Mouse (Mus musculus) neural tube, embryonic 15.5 days (tissue): Measurements from ENCODE around the gene Ly6g6f. TPM values are rescaled to one million over a fixed set of nuclear protein-coding genes. Genes with fewer than 3 reads are reported as not detected.
"Not testable (repeated sequence)": the region's sequence is repeated elsewhere in the genome, so short reads cannot be mapped to it uniquely, and the experiment has no call there.

Experiments
- ATAC-seq: fragments of 200-750 bp; cut with Nextera tagmentation; 2 replicates; pipeline ENCODE4 v1.8.0; 2017; ENCODE audit warnings: mild to moderate bottlenecking, moderate TSS enrichment, moderate library complexity; ENCODE audit not compliant: low FRiP score
- H3K27ac ChIP-seq: fragments of 300-500 bp; sonication (generic); replicated peaks from 2 replicates; pipeline ENCODE4 v1.5.1; 2015; ENCODE audit warnings: mild to moderate bottlenecking, inconsistent platforms
- H3K27me3 ChIP-seq: fragments of 300-500 bp; sonication (generic); replicated peaks from 2 replicates; pipeline ENCODE4 v1.6.1; 2015; ENCODE audit warnings: inconsistent platforms
- H3K36me3 ChIP-seq: fragments of 300-500 bp; sonication (generic); 2 replicates; pipeline ENCODE4 v1.6.1; 2015; ENCODE audit warnings: inconsistent platforms
- H3K4me1 ChIP-seq: fragments of 300-500 bp; sonication (generic); 2 replicates; pipeline ENCODE4 v1.6.1; 2015; ENCODE audit warnings: inconsistent platforms
- H3K4me2 ChIP-seq: fragments of 300-500 bp; sonication (generic); 2 replicates; pipeline ENCODE4 v1.6.1; 2015; ENCODE audit warnings: inconsistent platforms, mild to moderate bottlenecking, moderate library complexity
- H3K4me3 ChIP-seq: fragments of 300-500 bp; sonication (generic); replicated peaks from 2 replicates; pipeline ENCODE4 v1.5.1; 2015; ENCODE audit warnings: mild to moderate bottlenecking, inconsistent platforms
- H3K9ac ChIP-seq: fragments of 300-500 bp; sonication (generic); replicated peaks from 2 replicates; pipeline ENCODE4 v1.6.1; 2015; ENCODE audit warnings: mild to moderate bottlenecking, inconsistent platforms
- H3K9me3 ChIP-seq: fragments of 300-500 bp; sonication (generic); replicated peaks from 2 replicates; pipeline ENCODE4 v1.6.1; 2016; ENCODE audit warnings: inconsistent platforms
- whole genome bisulfite sequencing: fragments of 180-500 bp; shearing (Covaris S2); methylation state at CpG from one replicate; pipeline ENCODE4 v1.1.7; 2015; ENCODE audit warnings: mixed read lengths; 5-methylcytosine and 5-hydroxymethylcytosine counted together
- polyA plus RNA-seq: library from polyadenylated mRNA; unstranded; fragments of >200 nt; fragmentation: Nextera tagmentation; extraction: Ambion mirVana; gene quantifications from 2 replicates; pipeline ENCODE4 v1.2.1, GENCODE M21; 2015

Ly6g6f gene
- polyA plus RNA-seq, 1 experiment from 2014 or later = not detected

- H3K4me3 ChIP-seq, H3K9ac ChIP-seq, H3K27me3 ChIP-seq, H3K4me2 ChIP-seq, H3K9me3 ChIP-seq, ATAC-seq, H3K27ac ChIP-seq: not testable (repeated sequence)
- Histone ChIP-seq H3K36me3 (peaks cover 17% of the 10 kb centered on the region), H3K4me1 (peaks cover 66% of the 10 kb centered on the region)
- 93% methylated on average over 12 of the region's 12 CpGs for WGBS
Observed at GRCm38 (mm10) chr17:35124261-35124896, 39.0 kb upstream of the Ly6g6f start.

- not testable (repeated sequence) for H3K4me3 ChIP-seq, ATAC-seq, H3K27ac ChIP-seq, H3K9ac ChIP-seq, H3K27me3 ChIP-seq, H3K4me2 ChIP-seq, H3K9me3 ChIP-seq
- peaks cover 26% of the 10 kb centered on the region for H3K36me3 ChIP-seq
- H3K4me1 ChIP-seq = peaks cover 57% of the 10 kb centered on the region
- WGBS = 92% methylated on average over 9 of the region's 9 CpGs
Observed at GRCm38 (mm10) chr17:35123287-35123686, 37.9 kb upstream of the Ly6g6f start.

- no peaks in the 10 kb centered on the region for H3K27me3 ChIP-seq
- ATAC-seq = peak; percentile 43
- H3K4me1 ChIP-seq = peaks cover 46% of the 10 kb centered on the region
- H3K27ac ChIP-seq = peak within 1 kb of the TSS; percentile 93
- peak within 1 kb of the TSS; percentile 95 for H3K4me3 ChIP-seq
- peak within 1 kb of the TSS; percentile 97 for H3K4me2 ChIP-seq
- no peaks in the 10 kb centered on the region for H3K9me3 ChIP-seq
- 1% methylated on average over 19 of the region's 19 CpGs for WGBS
- H3K36me3 ChIP-seq = peaks cover 36% of the 10 kb centered on the region
- H3K9ac ChIP-seq = peak within 1 kb of the TSS; percentile 95
Observed at GRCm38 (mm10) chr17:35121871-35122303, 36.5 kb upstream of the Ly6g6f start, which contains the start of gene Csnk2b. TSS of gene Csnk2b (minus strand) at chr17:35122053.

- peaks cover 40% of the 10 kb centered on the region for H3K36me3 ChIP-seq
- ATAC-seq = peak; percentile 94
- no peaks in the 10 kb centered on the region for H3K9me3 ChIP-seq
- peak within 1 kb of the TSS; percentile 93 for H3K27ac ChIP-seq
- H3K4me2 ChIP-seq = peak within 1 kb of the TSS; percentile 97
- no peaks in the 10 kb centered on the region for H3K27me3 ChIP-seq
- H3K9ac ChIP-seq = peak within 1 kb of the TSS; percentile 95
- peaks cover 40% of the 10 kb centered on the region for H3K4me1 ChIP-seq
- WGBS = under 1% methylated on average over 50 of the region's 50 CpGs
- peak within 1 kb of the TSS; percentile 95 for H3K4me3 ChIP-seq
Observed at GRCm38 (mm10) chr17:35121143-35121799, 35.9 kb upstream of the Ly6g6f start, which contains the start of gene Gpank1. TSS of gene Gpank1 (plus strand) at chr17:35121455.

GRCm38 (mm10) chr17:35120745-35121142, 35.3 kb upstream of the Ly6g6f start:
- peaks cover 45% of the 10 kb centered on the region for H3K36me3 ChIP-seq
- under 1% methylated on average over 33 of the region's 33 CpGs for WGBS
- no peak; the same call in 1 of the 2 replicates for ATAC-seq
- H3K9me3 ChIP-seq = no peaks in the 10 kb centered on the region
- H3K27me3 ChIP-seq = no peaks in the 10 kb centered on the region
- peak overlapping the region; percentile 97 for H3K4me2 ChIP-seq
- peak overlapping the region; percentile 95 for H3K4me3 ChIP-seq
- peak overlapping the region; percentile 80 for H3K27ac ChIP-seq
- peaks cover 35% of the 10 kb centered on the region for H3K4me1 ChIP-seq
- peak overlapping the region; percentile 95 for H3K9ac ChIP-seq

GRCm38 (mm10) chr17:35115046-35116019, 29.9 kb upstream of the Ly6g6f start, which contains the start of gene Ly6g5b:
TSS of gene Ly6g5b (minus strand) at chr17:35115428.
- 85% methylated on average over 8 of the region's 8 CpGs for WGBS
- Histone ChIP-seq H3K9ac (no peak within 1 kb of the TSS), H3K4me2 (no peak within 1 kb of the TSS), H3K9me3 (no peaks in the 10 kb centered on the region), H3K36me3 (peaks cover 54% of the 10 kb centered on the region), H3K4me1 (peaks cover 9% of the 10 kb centered on the region), H3K27ac (no peak within 1 kb of the TSS), H3K27me3 (no peaks in the 10 kb centered on the region), H3K4me3 (no peak within 1 kb of the TSS)
- ATAC-seq = no peak

DNA sequence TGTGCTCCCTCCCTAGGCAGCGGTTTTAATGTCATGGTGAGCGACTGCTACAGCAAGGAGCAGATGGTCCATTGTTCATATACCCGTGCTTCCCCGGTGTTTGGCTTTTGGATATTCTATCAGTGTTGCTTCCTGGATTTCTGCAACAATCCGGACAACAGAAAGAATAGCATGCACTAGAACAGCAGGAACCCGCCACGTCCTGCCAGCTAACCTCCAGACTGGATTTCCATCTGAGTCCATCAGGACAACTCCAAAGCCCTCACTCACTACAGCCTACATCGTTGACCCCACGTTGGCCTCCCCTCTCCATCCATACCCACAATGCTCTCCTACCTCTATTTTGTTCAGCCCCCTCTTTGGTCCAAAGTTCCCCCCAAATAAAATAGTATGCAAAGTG, 26.4 kb upstream of the Ly6g6f start:
- Histone ChIP-seq H3K9me3 (no peaks in the 10 kb centered on the region), H3K27ac (no peak overlapping the region), H3K4me2 (no peak overlapping the region), H3K27me3 (no peaks in the 10 kb centered on the region), H3K4me1 (no peaks in the 10 kb centered on the region), H3K36me3 (peaks cover 29% of the 10 kb centered on the region), H3K4me3 (no peak overlapping the region), H3K9ac (no peak overlapping the region)
- 75% methylated on average over 9 of the region's 9 CpGs for WGBS
- no peak for ATAC-seq

GRCm38 (mm10) chr17:35108097-35108496, 22.7 kb upstream of the Ly6g6f start, which contains the start of gene Ly6g5c:
TSS of gene Ly6g5c (plus strand) at chr17:35108279.
- no peak within 1 kb of the TSS for H3K4me2 ChIP-seq
- H3K4me3 ChIP-seq = no peak within 1 kb of the TSS
- peaks cover 13% of the 10 kb centered on the region; the same call in 1 of the 2 replicates for H3K36me3 ChIP-seq
- no peaks in the 10 kb centered on the region for H3K9me3 ChIP-seq
- ATAC-seq = no peak
- H3K4me1 ChIP-seq = peaks cover 4% of the 10 kb centered on the region; the same call in 1 of the 2 replicates
- no peaks in the 10 kb centered on the region for H3K27me3 ChIP-seq
- WGBS = 79% methylated on average over 6 of the region's 6 CpGs
- no peak within 1 kb of the TSS for H3K9ac ChIP-seq
- H3K27ac ChIP-seq = no peak within 1 kb of the TSS

DNA sequence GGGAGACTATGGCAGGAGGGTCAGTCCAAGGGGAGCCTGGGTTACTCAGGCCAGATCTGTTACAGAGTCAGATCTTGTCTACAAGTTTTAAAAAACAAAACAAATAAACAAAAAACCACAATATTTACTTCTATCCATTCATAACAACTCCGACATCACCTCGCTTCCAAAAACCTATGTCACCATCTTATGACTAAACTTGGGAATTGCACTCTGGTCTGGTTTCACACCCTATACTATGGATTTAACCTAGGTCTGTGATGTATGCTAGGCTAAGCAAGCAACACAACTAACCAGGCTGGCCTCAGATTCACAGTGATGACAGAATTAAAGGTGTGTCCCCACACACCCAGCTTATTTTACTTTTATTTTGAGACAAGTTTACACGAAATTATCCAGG, 21.1 kb upstream of the Ly6g6f start:
- H3K4me1 ChIP-seq = peaks cover 4% of the 10 kb centered on the region; the same call in 1 of the 2 replicates
- no peaks in the 10 kb centered on the region for H3K27me3 ChIP-seq
- H3K36me3 ChIP-seq = peaks cover 28% of the 10 kb centered on the region
- no peak overlapping the region for H3K9ac ChIP-seq
- H3K27ac ChIP-seq = no peak overlapping the region
- no peak for ATAC-seq
- no peaks in the 10 kb centered on the region for H3K9me3 ChIP-seq
- H3K4me3 ChIP-seq = no peak overlapping the region
- 72% methylated on average over 3 of the region's 3 CpGs for WGBS
- no peak overlapping the region for H3K4me2 ChIP-seq

GRCm38 (mm10) chr17:35105740-35106389, 20.5 kb upstream of the Ly6g6f start:
- H3K27me3 ChIP-seq = no peaks in the 10 kb centered on the region
- H3K4me1 ChIP-seq = peaks cover 4% of the 10 kb centered on the region; the same call in 1 of the 2 replicates
- no peaks in the 10 kb centered on the region for H3K9me3 ChIP-seq
- H3K4me3 ChIP-seq = no peak overlapping the region
- peak overlapping the region; percentile 31 for H3K4me2 ChIP-seq
- H3K36me3 ChIP-seq = peaks cover 34% of the 10 kb centered on the region
- WGBS = 25% methylated on average over 13 of the region's 13 CpGs
- no peak overlapping the region for H3K9ac ChIP-seq
- no peak overlapping the region for H3K27ac ChIP-seq
- ATAC-seq = no peak

- Histone ChIP-seq H3K4me1 (peaks cover 4% of the 10 kb centered on the region; the same call in 1 of the 2 replicates), H3K27me3 (no peaks in the 10 kb centered on the region), H3K9me3 (no peaks in the 10 kb centered on the region), H3K4me2 (no peak overlapping the region), H3K36me3 (peaks cover 44% of the 10 kb centered on the region), H3K4me3 (no peak overlapping the region), H3K9ac (no peak overlapping the region), H3K27ac (no peak overlapping the region)
- no peak for ATAC-seq
- 80% methylated on average over 6 of the region's 6 CpGs for WGBS
Observed at GRCm38 (mm10) chr17:35104754-35105153, 19.3 kb upstream of the Ly6g6f start.
